Mouse (Mus musculus) heart, adult 18-20 months (tissue): Measurements from ENCODE around the gene Ackr3. TPM values are rescaled to one million over a fixed set of nuclear protein-coding genes. Genes with fewer than 3 reads are reported as not detected.

ENCODE experiments used
- DNase-seq, 2 experiments: peaks; one replicate each; pipeline ENCODE4 v3.0.0; 2021 to 2022; ENCODE audit warnings: mixed read lengths in 1 of 2
- total RNA-seq, 2 experiments: library from RNA; stranded (reverse); gene quantifications; 2 replicates each; pipeline ENCODE4 v1.2.3; 2021

The Ackr3 gene
- total RNA-seq, 2 experiments from 2014 or later = 49.2 to 52.5 TPM

DNA sequence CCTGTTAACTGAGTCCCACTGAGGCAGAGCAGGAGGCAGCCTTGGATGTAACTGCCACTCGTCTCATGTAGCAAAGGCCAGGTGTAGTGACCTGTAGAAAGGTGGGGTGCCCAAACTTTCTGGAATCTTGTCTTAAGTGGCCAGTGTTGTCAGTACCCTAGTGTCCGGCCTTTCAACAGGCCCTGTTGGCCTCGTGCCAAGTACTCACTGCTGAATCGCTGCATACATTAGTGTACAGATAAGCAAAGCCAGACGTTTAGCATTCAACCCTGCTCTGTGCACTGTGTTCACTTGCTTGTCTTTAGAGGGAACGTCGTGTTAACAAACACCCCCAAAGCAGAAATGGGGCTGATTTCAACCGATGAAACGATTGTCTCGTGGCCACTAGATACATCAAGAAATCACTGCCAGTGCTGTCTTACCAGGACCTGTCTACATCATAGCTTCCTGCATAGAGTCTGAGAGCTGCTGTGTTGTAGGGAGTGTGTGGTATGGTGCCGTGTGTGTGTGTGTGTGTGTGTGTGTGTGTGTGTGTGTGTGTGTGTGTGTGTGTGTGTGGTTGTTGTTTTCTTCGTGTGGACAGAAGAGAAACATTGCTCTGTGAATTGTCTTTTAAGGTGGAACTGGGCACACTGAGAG lies 24.0 kb downstream of the Ackr3 start:
- DNase-seq = no peak

DNA sequence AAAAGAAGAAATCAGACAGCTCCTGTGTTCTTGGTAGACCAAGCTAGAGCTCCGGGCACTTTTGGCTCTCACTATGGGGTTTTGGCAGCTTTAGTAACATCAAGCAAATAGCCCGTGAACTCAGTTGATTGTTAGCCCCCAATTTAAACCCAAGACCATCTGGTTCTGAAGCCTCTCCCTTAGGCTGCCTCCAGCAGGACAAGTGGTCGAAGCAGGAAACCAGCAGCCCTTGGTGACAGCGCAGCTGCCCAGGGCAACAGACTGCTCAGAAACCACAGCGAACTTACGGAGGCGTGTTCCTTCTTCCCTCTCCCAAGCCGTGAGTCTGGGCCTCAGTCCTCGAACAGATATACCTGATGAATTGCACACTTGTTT lies 24.5 kb downstream of the Ackr3 start:
- DNase-seq = no peak

GRCm38 (mm10) chr1:90230611-90231010 lies 26.8 kb downstream of the Ackr3 start:
- no peak for DNase-seq

DNA sequence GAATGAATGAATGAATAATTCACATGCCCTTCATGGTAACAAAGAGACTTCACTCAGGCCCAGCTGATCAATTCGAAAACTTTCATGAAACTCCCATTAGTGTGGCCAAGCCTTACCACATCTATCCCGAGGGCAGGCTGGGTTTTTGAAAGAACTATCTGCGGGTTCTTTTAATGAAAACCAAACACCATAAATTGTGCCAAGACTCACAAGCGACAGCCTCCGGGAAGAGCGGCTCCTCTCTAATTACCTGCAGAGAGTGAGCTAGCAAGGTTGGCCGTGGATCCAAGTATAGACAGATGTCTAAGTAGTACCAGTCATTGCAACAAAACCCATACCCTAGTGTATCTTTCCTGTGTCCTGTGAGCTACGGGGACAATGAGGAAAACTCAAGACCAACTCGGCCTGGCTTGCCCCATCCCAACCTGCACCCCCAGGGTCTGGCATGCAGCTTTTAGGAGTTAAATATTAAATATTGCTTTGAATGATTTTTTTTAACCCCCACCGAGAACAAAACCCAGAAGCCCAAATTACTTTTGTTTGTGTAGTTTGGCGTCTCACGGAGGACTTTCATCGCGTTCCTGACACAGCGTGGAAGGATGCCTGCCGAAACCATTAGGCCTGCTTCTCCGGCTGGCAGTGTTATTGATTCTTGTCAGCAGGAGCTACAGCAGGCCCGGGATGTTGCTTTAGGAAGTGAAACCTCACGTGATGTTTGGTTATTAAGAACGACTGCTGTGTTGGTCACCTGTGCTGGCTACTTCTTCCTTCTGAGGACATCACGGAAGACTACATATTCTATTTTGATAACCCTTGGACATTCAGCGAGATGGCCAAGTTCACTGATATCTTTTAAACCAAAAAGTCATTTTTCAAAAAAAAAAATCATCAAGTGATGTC lies 28.1 kb downstream of the Ackr3 start:
- DNase-seq = no peak

- DNase-seq = no peak
These were observed 28.7 kb downstream of the Ackr3 start for GRCm38 (mm10) chr1:90232491-90232885.

GRCm38 (mm10) chr1:90234620-90235054 lies 30.9 kb downstream of the Ackr3 start:
- peak; percentile 83 to 85 for DNase-seq

GRCm38 (mm10) chr1:90236640-90237039 lies 32.9 kb downstream of the Ackr3 start:
- no peak for DNase-seq

- DNase-seq = peak; percentile 77 to 87
These were observed 34.5 kb downstream of the Ackr3 start for GRCm38 (mm10) chr1:90238095-90238888.

DNA sequence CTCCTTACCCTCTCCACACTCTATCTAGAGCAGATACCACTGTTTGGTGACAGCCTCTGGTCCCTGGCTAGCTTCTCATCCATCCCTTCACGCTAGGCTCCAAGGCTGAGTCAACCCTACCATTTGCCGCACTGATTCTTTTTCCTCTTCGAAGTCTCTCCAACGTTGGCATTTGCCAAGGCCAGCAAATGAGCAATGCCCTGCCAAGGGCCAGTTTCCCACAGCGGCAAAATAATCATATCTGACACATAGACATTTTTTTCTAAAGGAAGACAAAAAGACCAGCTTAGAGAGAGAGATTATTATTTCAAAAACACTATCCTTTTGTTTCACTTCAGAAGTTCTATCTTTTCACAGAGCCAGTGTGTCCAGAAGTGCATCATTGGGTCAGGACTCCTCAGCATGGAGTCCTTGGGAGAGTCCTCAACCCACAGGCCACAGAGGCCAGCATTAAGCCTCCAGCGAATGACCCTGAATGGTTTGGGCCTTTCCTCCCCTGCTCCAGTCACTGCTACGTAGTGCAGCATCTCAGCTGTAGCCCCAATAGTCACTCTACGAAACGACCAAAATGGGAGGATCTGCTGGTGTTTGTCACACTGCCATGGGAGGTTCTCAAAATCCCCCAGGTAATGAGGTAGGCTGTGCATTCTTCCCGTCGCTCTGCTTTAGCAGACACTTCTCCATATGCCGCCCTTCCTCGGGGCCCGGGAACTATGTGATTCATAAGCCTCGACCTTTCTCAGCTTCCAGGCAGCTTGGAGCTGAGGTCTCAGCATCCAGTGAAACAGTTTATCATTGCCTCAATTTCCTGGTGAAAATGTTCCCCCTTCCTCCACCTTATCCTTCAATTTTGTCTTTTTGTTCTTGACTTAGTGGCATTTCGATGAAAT lies 35.8 kb downstream of the Ackr3 start:
- no peak for DNase-seq

GRCm38 (mm10) chr1:90240287-90240686 lies 36.5 kb downstream of the Ackr3 start:
- peak; percentile 38 to 40 for DNase-seq

- peak in 1 of 2 experiments; percentile 27 for DNase-seq
These were observed 38.7 kb downstream of the Ackr3 start for GRCm38 (mm10) chr1:90242444-90242989.

GRCm38 (mm10) chr1:90244537-90244936 lies 40.8 kb downstream of the Ackr3 start:
- DNase-seq = no peak

DNA sequence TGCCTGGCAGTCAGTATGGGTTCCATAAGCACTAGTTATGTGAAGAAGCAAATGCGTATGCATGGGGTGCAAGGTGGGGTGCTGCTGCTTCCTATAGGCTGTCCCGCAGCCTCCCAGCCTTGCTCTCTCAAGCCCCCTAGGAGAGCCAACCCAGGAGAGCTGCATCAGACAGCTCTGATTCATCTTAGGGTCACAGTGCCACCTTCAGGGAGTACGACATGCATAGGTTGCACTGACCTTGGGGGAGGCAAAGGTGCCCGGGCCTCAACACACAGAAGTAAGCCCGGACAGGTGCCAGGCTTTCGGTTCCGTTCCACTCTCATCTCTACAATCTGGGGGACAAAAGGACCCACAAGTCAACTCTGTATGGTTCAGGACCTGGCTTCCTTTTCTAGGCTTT lies 41.8 kb downstream of the Ackr3 start:
- DNase-seq = peak; percentile 37 to 40

DNA sequence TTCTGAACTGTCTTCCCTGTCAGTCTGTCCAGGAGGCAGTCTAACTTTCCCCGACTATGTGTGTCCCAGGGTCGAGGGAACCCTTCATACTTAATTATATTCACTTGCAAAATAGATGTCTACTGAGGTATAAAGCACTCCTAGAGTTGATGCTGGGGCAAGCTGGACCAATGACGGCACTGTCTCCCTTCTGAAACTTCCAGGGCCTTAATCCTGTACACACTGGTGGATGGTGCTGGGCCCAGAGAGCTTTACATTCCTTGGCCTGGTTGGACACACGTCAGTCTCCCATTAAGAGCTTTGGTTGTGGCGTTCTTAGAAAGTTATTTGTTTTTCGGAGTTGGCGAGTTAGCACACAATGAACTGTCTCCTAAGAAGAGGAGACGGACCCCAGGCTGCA lies 42.3 kb downstream of the Ackr3 start:
- DNase-seq = no peak

GRCm38 (mm10) chr1:90246800-90247199 lies 43.0 kb downstream of the Ackr3 start:
- DNase-seq = no peak

GRCm38 (mm10) chr1:90247234-90247633 lies 43.5 kb downstream of the Ackr3 start:
- DNase-seq = no peak

DNA sequence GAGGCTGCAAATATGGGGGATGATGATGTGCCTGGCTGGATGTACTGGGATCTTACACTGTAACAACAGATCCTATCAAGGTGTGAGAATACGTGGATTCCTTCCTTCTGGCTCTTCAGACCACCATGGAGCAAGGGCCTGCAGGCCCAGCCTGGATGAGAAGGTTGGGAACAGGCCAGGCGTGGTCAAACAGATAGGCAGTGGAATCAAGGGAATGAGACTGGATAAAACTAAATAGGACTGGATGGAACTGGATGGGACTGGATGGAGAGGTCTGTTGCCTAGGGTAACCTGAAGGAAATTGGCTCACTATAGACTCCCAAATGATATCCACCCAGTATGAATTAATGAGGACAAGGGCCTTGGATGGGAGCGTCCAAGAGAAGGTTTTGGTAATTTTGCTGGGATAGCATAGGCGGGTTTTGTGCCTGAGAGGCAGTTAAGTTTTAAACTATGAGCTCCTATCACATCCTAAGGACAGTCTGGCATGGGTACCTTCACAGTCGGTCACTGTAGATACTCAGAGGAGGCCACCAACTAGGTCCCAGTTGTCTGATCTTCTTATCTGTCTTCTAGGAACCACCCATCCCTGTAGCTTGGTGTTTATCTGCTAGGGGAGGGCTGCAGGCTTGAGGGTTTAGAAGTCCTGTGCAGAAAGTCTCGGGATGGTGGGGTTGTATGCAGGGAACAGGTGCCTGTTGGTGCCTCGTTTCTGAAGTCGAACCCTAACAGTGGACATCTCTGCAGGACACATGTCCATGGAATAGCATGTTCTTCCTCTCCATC lies 44.2 kb downstream of the Ackr3 start:
- DNase-seq = no peak

DNA sequence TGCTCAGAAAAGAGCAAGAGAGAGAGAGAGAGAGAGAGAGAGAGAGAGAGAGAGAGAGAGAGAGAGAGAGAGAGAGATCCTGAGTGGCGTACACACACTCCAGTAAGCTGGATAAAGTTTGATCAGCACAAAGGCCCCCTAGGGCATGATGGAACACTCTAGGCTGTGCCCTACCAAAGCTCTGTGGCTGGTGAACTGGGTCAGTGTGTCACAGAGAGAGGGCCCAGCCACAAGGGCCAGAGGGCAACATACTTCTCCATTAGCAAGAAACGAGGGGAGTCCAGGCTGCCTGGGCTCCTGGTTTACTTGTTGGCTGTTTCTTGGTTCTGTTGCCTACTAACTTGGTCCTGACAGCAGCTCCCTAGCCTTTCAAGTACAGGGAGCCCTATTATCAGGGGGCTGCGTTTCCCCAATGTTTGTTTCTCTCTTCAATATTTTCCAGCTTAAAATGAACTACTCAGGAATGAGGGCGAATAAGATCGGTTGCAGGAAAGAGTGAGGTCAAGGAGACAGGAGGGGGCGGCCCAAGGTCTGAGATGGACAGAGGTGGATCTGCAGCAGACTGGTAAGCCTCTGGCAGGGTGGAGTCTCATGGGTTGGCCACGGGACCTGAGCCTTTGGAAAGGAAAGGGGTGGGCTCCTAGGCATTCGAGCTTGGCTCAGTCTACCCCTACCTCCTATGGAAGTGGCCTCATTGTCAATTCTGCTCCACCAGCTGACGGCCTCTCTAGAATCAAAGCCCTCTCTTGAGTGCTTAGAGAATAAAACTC lies 45.4 kb downstream of the Ackr3 start:
- DNase-seq = no peak

DNA sequence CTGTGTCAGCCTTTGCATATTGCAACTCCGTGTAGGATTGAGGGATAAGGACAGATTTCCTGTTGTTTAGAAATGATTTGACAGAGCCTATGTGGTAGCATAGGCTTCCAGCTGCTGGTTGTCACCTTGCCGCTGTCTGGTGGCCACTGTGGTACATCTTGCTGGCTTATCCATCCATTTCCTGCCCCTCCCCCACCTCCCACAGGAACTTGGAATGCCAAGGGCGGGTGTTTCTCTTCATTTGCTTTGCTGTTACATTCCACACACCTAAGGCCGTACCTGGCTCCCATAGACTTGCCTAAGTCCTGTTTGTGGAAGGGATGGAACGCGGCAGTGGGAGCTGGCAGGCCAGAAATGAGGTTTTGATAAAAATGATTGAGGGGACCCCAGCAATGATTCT lies 46.6 kb downstream of the Ackr3 start:
- no peak for DNase-seq

DNA sequence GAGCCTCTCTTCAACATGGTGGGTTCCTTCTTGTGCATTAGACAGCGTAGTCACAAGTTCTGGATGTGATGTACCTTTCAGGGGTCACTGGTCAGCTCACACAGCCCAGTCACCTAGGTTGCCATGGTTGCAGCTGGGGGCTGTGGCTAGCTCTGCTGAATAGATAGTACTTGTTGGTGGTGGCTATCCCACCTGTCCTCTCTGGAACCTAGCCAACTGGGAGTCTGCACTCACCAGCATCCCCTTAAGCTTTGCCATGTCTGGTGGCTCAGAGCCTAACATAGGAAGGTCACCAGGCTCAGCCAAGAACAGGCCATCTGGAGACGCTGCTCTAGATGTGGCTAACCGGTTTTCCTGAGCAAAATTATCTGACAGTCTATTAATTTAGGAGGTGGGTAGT lies 47.4 kb downstream of the Ackr3 start:
- DNase-seq = no peak
